Mouse (Mus musculus) thymus, adult 2 months (tissue): ENCODE measurements around the gene Ankrd13b. TPM values are rescaled to one million over a fixed set of nuclear protein-coding genes. Genes with fewer than 3 reads are reported as not detected.

ENCODE experiments used
- DNase-seq: peaks from one replicate; pipeline ENCODE4 v3.0.0; 2021
- H3K27ac ChIP-seq: fragments of 200-500 bp; 2 replicates; pipeline ENCODE4 v1.5.1; 2012; ENCODE audit warnings: low read length, control low read depth; ENCODE audit not compliant: control insufficient read depth, insufficient read depth
- H3K27me3 ChIP-seq: fragments of 200-500 bp; 2 replicates; pipeline ENCODE4 v1.6.1; 2012; ENCODE audit warnings: mild to moderate bottlenecking, low read length, moderate library complexity, mixed read lengths; ENCODE audit not compliant: control insufficient read depth, insufficient read depth
- H3K36me3 ChIP-seq: fragments of 200-500 bp; 2 replicates; pipeline ENCODE4 v1.6.1; 2012; ENCODE audit warnings: mild to moderate bottlenecking, low read length, moderate library complexity; ENCODE audit not compliant: control insufficient read depth, insufficient read depth
- H3K4me1 ChIP-seq: fragments of 200-500 bp; replicated peaks from 2 replicates; pipeline ENCODE4 v1.6.1; 2012; ENCODE audit warnings: low read length; ENCODE audit not compliant: control insufficient read depth, insufficient read depth
- H3K4me3 ChIP-seq: fragments of 200-500 bp; 2 replicates; pipeline ENCODE4 v1.5.1; 2012; ENCODE audit warnings: mild to moderate bottlenecking, low read length, control low read depth, moderate library complexity; ENCODE audit not compliant: control insufficient read depth, insufficient read depth
- CTCF ChIP-seq: fragments of 200-500 bp; IDR thresholded peaks from 2 replicates; pipeline ENCODE4 v1.5.1; 2012; ENCODE audit warnings: mild to moderate bottlenecking, control low read depth, low read length, moderate library complexity, borderline replicate concordance; ENCODE audit not compliant: control insufficient read depth, poor library complexity, insufficient read depth; ENCODE audit errors: extremely low read depth
- POLR2A ChIP-seq: fragments of 200-500 bp; IDR thresholded peaks from 2 replicates; pipeline ENCODE4 v1.6.1; 2012; ENCODE audit warnings: mild to moderate bottlenecking, low read length, control low read depth, moderate library complexity; ENCODE audit not compliant: control insufficient read depth, poor library complexity, insufficient read depth; ENCODE audit errors: extremely low read depth
- WGBS: fragments of 180-500 bp; shearing (Covaris S2); methylation state at CpG from one replicate; pipeline ENCODE4 v1.1.7; 2018; 5-methylcytosine and 5-hydroxymethylcytosine counted together
- polyA plus RNA-seq: library from polyadenylated mRNA; depleted of rRNA; stranded (reverse); fragments of >200 nt; gene quantifications from 2 replicates; pipeline ENCODE4 v1.2.3, GENCODE M21; 2012

Ankrd13b gene
- polyA plus RNA-seq, 1 experiment = 47.4 TPM

DNA sequence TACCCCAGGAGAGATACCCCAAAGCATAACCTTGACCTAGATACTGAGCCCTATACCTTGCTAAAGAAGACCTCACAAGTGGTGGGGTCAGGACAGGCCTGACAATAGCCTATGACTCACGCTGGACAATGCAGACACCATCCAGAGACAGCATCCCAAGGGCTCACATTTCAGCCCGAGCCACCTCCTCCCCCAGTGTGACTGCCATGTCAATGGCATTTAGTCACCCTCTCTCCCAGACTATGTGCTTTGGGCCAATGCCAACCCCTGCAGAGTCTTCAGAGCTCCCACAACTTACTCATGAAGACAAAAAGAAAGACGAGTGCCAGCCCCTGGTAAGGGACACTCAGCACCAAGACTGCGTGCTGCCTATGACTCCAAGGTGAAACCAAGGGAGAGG is 24.8 kb downstream of the Ankrd13b start:
- Histone ChIP-seq H3K36me3 (no peaks in the 10 kb centered on the region), H3K4me1 (peaks cover 16% of the 10 kb centered on the region), H3K27ac (no peak overlapping the region), H3K27me3 (peaks cover 14% of the 10 kb centered on the region), H3K4me3 (no peak overlapping the region)
- no peak for TF ChIP-seq POLR2A
- 88% methylated on average over 4 of the region's 4 CpGs for WGBS
- DNase-seq = no peak

DNA sequence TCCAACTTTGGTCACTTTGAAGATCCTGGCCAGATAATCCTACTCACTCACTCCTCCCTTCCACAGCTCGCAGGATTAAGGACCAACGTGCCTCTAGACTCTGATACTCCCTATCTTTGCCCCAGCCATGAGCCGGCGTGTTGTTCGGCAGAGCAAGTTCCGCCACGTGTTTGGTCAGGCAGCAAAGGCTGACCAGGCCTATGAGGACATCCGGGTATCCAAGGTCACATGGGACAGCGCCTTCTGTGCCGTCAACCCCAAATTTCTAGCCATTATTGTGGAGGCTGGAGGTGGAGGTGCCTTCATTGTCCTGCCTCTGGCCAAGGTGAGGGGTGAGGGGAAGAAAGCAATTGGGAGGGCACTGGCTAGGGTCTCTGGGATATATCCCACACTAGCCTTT is 25.7 kb downstream of the Ankrd13b start:
- no peak overlapping the region for H3K4me3 ChIP-seq
- TF ChIP-seq POLR2A = no peak
- TF ChIP-seq CTCF = no peak
- H3K27me3 ChIP-seq = peaks cover 14% of the 10 kb centered on the region
- DNase-seq = no peak
- H3K36me3 ChIP-seq = no peaks in the 10 kb centered on the region
- 93% methylated on average over 10 of the region's 10 CpGs for WGBS
- peaks cover 16% of the 10 kb centered on the region for H3K4me1 ChIP-seq
- no peak overlapping the region for H3K27ac ChIP-seq

DNA sequence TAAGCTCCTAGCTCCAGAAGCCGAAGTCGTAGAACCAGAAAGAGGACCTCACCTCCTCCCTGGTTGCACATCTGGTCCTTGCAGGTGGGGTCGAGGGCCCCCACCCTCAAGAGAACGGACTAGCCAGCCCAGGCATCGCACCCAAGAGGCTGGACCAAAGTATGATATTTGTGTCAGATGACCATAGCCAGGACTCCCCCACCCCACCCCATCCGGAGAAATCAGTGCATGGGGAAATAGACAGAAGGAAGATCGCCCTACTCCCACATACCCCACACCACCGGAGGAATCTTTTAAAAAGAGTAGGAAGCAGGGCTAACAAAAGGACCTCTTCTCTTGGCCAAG is 26.4 kb downstream of the Ankrd13b start:
- Histone ChIP-seq H3K27me3 (peaks cover 14% of the 10 kb centered on the region), H3K4me1 (peaks cover 16% of the 10 kb centered on the region), H3K27ac (no peak overlapping the region), H3K36me3 (no peaks in the 10 kb centered on the region), H3K4me3 (no peak overlapping the region)
- TF ChIP-seq POLR2A (no peak), CTCF (no peak)
- WGBS = 46% methylated on average over 8 of the region's 8 CpGs
- DNase-seq = no peak

DNA sequence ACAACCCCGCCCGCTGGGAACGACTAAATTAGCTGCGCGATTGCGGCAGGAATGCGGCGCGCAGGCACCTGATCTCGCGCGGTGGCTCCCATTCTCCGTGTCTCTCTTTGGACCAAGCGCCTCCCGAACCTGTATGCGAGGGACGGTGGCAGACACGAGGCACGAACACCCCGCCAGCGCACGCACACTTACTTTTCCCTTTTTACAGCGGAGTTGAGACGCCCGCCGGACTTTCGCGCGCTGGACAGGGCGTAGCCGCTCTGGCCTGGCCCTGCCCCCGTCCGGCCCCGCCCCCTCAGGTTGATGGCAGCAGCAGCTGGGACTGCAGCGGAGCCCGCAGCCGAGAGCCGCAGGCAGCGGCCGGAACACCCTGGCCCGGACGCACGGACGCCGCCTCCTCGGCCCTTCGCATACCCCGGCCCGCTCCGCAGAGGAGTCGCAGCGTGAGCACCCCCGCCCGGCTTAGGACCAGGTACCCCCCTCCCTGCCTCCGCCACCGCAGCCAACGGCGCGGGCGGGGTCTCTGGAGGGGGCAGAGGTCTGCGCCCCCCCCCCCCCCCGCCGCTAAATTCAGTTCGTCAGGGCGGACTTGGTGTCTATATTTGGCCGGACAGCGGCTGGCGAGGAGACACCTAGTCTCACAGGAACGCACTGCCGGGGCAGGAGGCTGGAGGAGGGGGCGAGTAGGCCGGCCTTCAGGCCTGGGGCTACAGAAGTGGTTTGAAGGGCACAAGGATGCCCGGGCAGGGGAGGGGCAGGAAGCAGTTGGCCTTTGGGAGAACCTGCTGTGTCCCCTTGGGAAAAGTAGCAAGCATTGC is 27.0 kb downstream of the Ankrd13b start, which contains the start of gene Coro6:
Gene Coro6, plus strand, starts transcription at position 129 of the 818 bp plus-strand sequence.
- whole genome bisulfite sequencing = 1% methylated on average over 73 of the region's 73 CpGs
- TF ChIP-seq POLR2A (no peak), CTCF (no peak)
- DNase-seq = no peak
- H3K4me3 ChIP-seq = peak within 1 kb of the TSS; percentile 16
- H3K27me3 ChIP-seq = peaks cover 14% of the 10 kb centered on the region
- H3K4me1 ChIP-seq = peaks cover 13% of the 10 kb centered on the region
- H3K36me3 ChIP-seq = no peaks in the 10 kb centered on the region
- H3K27ac ChIP-seq = no peak within 1 kb of the TSS

DNA sequence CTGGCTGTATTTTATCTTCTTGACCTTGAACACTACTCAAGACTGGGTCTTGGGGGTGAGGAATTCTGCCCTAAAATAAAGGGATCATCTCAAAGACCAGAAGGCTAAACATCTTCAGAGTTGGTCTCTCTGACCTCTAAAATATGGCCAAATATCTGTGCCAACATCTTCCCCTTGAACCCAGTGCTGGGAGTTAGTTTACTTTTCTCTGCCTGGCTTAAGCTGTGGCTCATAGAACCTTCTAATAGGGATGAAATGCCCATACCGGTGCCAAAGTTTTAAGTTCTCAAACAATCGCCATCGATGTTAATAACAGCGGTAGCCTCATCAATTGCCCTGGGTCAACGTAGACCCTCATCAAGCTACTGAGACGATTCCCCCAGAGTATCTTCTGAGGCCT is 27.6 kb downstream of the Ankrd13b start:
- Histone ChIP-seq H3K27ac (no peak overlapping the region), H3K36me3 (no peaks in the 10 kb centered on the region), H3K27me3 (peaks cover 14% of the 10 kb centered on the region), H3K4me1 (peaks cover 8% of the 10 kb centered on the region), H3K4me3 (peak overlapping the region; percentile 16; the same call in 1 of the 2 replicates)
- no peak for DNase-seq
- 11% methylated on average over 6 of the region's 6 CpGs for WGBS
- TF ChIP-seq POLR2A (no peak), CTCF (no peak)

DNA sequence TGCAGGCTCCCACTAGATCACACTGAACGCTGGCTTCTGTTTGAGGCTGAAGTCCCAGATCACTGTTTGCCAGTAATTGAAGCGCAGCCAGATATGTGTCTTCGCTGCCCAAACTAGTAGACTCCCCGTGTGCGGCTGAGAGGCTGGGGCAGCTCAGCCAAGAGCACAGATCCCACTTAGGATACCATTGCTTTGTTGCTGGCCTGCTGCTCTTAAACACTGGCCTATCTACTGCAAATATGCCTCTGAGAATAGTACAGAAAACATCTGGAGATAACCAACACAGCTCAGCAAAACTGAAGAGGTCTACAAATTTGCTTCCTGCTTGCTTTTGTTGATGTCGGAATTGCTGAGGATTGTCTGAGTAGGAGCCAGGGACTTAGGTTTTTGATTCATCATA is 32.6 kb downstream of the Ankrd13b start:
- H3K27ac ChIP-seq = no peak overlapping the region
- peaks cover 29% of the 10 kb centered on the region for H3K36me3 ChIP-seq
- no peaks in the 10 kb centered on the region for H3K27me3 ChIP-seq
- DNase-seq = no peak
- TF ChIP-seq CTCF = no peak
- TF ChIP-seq POLR2A = no peak
- no peaks in the 10 kb centered on the region for H3K4me1 ChIP-seq
- no peak overlapping the region for H3K4me3 ChIP-seq
- 87% methylated on average over 6 of the region's 6 CpGs for WGBS
